Mouse (Mus musculus) B cell, adult 2 months (primary cell): ENCODE data around the gene Tie1.
"Not testable (repeated sequence)": the region's sequence is repeated elsewhere in the genome, so short reads cannot be mapped to it uniquely, and the experiment has no call there.

Experiments
- DNase-seq, 2 experiments: peaks; one replicate each; pipeline ENCODE4 v3.0.0; 2022

Tie1 gene

DNA sequence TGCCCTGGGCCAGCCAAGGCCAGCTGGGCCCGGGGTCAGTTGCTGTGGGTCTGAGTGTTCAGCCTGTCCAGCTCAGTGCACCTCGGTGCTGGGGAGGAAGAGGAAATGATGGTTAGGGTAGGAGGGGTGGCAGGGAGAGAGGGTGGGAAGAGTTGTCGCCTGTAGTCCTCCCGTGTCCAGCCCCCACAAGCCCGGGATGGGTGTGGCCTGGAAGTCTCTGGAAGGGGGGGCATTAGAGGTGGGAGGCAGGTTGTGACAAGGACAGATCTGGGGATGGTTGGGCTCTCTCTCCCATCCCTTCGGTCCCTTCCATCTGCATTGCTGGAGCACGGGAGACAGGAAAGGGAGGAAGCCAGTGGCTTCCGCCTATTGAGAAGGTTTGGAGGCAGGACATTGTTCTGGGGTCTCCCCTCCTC lies at the start of gene Tie1:
Gene Tie1, minus strand, starts transcription at position 345 of the 416 bp plus-strand sequence.
- no peak for DNase-seq

DNA sequence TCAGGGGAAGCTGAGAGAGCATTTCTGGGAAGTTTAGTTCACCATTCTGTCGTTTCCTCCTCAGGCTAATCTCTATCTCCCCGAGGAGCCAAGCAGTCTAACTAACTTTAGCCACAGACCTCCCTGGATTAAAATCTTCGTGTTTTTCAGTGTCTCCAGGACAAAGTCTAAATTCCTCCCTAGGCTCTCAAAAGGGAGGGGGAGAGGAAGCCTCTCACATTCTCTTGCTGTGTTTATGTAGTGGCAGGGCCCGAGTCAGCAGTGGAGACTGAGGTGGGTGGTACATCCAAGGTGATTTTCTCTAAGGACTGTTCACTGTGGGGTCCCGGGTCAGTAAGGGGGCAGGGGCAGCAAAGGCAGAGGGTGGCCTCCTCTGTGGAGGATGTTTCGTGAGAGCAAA lies 47.9 kb upstream of the Tie1 start:
- no peak for DNase-seq

DNA sequence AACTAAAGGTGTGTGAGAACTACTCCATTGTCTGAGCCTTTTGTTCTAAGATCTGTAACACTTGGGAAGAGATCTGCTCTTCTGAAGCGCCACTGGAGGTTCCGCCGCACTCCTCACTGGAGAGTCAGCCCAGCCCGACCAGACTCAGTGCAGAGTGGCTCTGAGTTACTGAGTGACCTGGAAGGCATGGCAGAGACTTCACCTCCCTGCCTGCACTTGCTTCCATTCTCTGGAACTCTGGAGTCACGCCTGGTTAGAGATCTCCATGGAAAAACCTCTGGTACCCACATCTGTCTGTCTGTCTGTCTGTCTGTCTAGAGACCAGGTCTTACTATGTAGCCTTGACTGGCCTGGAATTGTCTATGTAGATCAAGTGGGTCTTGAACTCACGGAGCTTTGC lies 45.7 kb upstream of the Tie1 start:
- no peak for DNase-seq

DNA sequence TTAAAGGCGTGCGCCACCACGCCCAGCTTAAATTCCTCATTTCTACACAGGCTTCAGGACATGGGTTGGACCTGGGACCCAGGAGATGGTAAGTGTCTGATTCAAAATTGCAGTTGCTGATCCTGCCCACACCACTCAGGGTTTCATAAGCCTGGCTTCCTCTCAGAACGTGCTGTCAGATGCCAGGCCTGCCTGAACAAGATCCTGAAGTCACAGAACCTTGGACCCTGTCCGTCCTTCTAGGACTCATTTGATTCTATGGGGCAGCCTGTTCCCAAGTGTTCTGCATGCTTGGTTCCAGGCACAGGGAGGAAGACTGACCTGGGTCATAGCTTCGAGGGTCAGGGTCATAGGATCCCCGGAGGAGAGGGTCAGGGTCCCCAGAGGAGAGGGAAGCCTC lies 43.7 kb upstream of the Tie1 start:
- no peak for DNase-seq

DNA sequence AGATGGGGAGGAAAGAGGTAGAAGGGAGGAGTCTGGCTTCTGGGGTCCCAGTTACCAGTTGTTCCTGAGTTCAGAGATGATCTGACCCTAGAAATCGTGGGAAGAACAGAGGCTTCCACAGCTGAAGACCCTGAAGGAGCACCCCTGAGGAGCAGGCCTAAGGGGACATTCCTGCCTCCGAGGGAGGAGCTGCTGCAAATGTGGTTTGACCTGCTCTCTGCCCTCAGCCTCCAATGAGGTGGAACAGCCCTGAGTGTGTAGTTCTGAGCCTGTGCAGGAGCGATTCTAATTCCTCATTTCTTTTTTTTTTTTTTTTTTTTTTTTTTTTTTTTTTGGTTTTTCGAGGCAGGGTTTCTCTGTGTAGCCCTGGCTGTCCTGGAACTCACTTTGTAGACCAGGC lies 43.3 kb upstream of the Tie1 start:
- no peak for DNase-seq

DNA sequence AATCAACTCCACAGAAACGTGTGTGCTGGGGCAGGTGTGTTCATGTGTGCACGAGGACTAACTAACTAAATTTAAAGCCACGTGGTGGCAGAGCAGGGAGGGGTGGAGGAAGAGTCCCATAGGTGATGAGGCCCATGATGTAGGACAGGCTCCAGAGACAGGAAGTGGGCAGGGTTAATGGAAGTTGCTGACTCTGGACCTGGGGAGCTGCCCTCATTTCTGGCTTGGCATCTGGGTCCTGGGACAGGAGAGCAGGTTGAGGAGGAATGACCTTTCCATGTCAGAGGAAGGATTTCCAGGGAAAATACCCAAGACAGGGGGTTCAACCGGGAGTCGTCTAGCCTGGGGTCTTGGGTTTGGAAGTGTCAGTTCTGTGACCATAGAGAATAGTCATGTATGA lies 42.8 kb upstream of the Tie1 start:
- no peak for DNase-seq

DNA sequence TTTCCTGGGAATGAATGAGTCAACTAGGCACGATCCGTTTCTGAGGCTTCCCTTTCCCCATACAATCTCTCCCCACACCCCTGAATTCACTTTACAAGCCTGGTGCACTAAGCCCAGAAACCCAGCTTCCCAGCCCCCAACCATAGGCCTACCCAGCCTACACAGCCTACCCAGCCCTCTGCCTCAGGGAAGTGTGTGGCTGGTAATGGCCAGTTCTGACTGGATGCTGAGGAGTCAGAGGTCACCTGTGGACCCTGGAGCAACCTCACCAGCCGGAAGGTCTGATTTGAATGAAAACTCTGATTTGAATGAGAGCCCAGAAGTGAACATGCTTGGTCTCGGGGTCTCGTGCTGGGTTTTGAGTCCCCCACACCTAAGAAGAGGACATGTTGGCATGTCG lies 37.9 kb upstream of the Tie1 start:
- no peak for DNase-seq

DNA sequence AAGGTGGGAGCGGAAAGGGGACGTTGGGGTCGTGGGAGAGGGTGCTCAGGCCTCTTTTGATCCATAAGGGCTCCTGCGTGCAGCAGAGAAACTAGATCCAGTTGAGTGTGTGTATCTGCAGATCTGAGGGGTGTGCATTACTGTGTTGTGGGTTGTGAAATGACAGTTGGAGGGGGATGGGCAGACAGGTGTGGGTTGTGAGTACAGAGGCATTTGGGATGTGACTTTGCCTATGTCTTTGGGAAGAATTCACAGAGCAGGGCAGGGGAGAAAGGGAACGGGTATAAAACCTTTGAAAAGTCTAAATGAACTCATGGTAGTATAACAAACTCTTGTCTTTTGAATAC lies 37.4 kb upstream of the Tie1 start:
- DNase-seq: no peak

DNA sequence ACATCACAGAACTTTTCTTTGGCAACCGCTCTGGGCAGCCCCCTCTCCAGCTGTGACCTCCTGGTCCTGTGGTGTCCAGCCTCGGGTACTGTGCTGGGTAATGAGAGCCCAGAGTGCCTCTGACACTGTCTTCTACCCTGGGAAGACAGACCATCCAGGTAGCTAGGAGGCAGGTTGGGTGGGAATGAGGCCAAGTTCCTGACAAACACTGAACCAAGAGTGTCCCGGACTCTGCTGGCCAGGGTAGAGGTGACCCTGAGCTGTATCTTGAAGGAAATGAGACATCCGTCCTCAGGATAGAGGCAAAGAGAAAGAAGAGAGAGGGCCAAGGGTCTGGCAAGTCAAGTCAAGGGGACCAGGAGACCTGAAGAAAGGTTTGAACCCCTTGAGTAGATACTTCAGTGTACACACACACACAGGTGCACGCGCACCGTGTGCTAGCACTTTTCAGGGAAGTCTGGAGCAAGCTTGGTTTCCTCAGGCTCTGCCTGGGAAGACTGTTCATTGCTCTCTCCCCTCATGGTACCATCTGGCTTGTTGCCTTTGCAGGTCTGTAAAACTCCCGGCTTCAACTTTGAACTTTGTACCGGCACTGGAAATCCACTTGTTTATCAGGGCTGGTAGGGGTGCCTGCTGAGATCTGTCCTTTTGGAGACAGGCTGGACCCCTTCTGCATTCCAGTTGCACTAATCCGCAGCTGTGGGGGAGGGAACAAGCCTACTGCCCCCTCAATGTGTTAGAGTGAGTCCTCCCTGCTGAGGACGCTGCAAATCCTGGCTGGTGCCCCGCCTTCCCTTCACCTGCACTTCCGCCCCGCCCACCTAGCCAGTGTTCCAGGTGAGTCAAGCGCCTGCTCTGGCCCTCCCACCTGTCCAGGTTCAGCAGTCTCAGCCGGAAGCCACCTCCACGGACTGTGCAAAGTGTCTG lies 36.8 kb upstream of the Tie1 start, which contains the start of gene 2610528J11Rik:
Gene 2610528J11Rik, plus strand, starts transcription at position 592 of the 927 bp plus-strand sequence.
- DNase-seq: no peak

DNA sequence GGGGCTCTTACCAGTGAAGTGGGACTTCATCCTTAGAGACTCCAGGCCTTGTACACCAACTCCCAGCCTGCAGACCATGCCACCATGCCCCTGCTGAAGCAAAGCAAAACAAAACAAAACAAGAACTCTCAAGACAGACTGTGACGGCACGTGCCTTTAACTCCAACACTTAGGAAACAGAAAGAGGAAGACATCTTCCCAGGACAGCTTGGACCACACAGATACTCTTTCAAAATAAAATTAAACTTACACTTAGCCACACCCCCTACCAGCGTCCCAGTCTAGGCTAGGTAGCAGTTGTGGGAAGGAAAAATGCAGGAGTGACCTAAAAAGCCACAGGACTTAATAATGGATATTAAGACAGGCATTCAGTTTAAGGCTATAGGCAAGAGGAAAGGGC lies 35.9 kb upstream of the Tie1 start:
- no peak for DNase-seq

DNA sequence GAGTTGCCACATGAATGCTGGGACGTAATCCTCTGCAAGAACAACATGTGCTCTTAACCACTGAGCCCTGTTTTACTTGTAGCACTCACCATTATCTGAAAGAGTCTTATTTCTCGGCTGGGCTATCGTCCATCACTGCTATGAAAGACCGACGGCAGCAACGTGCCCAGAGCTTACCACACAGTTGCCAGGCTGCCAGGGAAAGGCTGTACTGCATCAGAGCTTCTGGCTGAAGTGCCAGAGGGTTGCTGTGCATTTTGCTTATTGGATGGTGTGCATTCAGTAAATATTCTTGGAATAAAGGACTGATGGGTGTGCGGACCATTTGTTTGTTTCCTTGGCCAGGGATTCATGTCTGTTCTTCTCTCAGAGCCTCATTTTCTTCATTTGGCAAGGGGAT lies 34.1 kb upstream of the Tie1 start:
- no peak for DNase-seq

DNA sequence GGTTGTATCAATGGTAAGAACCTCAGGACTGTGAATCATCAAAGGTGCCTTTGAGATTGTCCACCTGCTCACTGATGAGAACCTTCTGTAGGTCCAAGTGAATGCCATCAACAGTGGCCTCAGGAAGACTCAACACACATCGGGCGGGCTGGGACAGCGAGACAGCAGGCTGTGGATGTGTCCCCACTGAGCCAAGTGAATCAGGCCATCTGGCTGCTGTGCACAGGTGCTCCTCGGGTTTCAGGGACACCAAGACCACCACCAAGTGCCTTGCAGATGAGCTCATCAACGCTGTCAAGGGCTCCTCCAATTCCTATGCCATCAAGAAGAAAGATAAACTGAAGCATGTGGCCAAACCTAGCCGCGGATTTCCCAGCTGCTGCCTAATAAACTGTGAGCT lies 32.4 kb upstream of the Tie1 start:
- DNase-seq: no peak

DNA sequence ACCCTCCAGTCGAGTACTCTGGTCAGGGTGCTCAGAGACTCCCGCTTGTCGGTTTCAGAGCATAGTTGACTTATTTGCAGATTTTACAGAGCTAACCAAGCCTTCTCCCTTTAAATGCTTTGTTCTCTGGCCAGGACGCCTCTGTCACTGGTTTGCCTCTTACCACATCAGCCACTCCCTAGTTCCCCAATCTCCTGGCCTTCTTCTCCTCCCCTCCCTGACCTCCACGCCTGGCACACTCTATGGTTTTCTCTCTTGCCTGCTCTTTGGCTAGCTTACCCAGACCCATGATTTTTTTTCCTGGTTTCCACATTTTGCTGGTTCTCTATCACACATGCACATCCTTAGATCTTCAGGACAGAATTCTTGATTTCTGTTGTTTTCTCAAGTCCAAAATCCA lies 28.3 kb upstream of the Tie1 start:
- DNase-seq: no peak

DNA sequence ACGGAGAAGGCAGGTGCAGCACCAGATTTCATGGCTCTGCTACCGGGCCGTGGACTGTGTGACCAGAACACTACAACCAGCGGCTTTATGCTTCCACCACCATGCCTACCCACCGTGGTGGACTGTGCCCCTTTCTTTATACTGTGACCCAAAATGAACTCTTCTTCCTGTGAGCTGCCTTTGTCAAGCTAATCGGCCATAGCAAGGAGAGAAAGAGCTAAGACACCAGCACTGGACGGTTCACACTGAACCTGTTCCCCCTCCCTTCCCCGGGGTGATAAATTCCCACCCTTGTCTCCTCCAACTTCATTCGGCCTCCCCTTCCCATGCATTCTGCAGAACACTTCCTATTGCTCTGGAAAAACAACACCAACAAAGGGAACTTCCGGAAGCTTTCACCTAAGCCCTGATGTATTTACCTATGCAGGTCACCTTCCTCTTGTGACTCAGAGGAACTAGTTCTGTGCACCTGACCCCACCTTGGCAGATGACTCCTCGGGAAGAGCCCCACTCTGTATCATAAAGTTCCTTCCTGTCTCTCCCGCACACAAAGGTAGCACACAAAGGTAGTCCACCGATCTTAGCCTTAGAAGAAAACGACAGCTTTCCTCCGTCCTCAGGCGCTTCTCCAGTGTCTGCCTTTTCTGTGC lies 27.8 kb upstream of the Tie1 start:
- no peak for DNase-seq

DNA sequence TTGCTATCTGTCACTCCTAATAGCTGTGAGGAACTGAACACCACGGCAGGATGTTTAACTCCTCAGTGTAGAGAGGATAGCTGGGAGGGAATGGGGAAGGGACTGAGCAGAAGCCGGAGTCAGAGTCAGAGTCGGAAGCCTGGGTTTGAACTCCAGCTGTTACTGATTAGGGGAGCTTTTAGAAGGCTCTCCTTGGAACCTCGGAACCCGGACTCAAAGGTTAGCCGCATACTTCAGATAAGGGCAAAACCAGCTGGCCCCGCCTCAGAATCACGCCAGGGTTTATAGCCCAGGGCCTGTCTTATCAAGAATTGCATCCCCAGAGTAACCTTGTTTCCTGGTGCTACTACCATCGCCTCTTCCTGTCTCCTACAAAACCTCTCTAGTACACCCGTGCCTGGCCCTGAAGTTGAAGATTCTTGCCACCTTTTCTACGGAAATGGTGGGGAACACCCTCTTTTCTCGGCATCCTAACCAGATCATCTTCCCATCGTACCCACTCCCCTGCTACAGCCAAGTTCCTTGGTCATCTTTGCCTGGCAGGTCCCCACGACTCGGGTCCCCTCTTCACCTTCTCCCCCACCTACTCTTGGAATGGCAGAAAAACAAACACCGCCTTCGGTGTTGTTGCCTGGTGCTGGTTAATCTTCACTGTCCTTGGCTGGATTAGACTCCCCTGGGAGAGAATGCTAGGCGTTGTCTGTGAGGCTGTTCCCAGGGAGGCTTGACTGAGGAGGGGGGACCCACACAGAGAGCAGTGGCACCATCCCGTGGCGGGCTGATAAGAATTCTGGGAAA lies 27.0 kb upstream of the Tie1 start:
- no peak for DNase-seq

DNA sequence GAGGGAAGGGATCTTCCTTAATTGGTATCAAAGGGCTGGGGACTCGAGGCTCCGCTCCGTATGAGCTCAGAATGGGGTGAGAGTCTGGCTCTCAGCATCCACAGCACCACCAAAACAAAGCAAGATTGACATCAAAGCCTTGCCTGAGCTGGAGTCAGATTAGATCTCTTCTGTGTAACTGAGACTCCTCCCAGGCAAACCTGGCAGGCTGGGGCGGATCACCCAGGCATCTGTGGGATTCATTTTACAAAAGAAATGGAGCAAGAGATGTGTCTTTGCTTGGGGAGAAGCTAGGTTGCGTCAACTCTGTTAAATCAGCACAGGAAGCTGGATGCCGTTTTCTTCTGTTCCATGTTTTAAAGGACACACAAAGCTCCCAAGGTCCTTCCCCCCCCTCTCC lies 19.2 kb upstream of the Tie1 start:
- DNase-seq: no peak

DNA sequence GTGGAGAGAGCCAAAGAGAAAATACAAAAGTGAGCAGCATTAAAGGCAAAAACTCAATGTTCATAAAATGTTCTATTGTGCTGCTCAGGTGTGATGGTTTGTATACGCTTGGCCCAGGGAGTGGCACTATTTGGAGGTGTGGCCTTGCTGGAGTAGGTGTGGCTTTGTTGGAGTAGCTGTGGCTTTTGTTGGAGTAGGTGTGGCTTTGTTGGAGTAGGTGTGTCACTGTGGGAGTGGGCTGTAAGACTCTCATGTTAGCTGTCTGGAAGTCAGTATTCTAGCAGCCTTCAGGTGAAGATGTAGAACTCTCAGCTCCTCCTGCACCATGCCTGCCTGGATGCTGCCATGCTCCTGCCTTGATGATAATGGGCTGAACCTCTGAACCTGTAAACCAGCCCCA lies 17.3 kb upstream of the Tie1 start:
- not testable (repeated sequence) for DNase-seq

DNA sequence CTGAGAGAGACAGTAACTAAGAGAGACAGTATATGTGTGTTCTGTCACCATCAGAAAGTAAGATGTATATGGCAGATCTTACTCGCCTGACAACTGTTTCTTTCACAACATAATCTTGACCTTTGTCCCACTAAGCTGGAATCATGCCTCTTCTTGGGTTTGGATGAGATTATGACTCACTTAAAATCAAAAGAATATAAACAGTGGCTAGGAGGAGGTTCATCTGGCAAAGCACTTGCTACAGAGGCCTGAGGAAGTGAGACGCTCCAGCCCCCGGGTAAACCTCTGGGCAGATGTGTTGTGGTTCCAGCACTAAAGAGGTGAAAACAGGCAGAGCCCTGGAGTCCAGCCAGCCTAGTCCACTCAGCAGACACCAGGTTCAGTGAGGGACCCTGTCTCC lies 15.7 kb upstream of the Tie1 start:
- DNase-seq: no peak

DNA sequence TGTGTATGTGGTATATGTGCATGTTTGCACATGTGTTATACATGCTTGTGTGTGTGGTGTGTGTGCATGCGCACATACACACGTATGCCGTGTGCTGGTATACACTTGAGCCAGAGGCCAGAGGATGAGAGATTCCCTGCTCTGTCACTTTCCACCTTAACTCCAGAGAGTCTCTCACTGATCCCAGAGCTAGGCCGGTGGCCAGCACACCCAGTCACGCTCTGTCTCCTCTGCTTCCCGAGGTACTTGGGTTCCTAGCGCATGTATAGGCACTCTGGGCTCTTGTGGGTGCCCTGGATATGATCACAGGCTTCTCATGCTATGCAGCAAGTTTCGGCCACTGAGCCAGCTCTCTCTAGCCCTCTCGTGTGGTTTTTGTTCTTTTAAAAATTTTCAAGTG lies 10.9 kb upstream of the Tie1 start:
- no peak for DNase-seq

DNA sequence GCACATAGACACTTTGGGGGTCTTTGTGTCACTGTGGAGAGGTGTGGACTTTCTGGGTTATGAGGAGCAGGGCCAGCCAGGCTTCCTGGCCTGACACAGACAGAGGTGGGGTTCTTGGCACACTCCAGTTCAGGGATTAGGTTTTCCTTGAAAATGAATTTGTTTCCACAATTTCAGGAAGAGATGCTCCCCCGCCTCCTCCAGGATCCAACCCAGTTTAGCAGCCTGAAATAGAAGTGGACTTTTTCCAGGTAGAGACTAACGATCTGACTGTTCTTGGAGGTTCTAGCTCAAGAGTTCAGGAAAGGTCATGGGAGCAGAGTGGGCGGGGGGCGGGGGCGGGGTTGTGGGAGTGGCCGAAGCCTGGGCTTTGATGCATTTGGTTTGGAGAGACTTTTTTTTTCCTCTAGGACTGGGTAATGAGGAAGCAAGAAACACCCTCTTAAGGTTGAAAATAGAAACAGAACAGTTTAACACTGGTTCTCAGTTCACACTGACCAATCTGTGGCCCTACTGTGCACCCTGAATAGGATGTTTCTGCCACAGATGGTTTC lies 10.4 kb upstream of the Tie1 start:
- no peak for DNase-seq

DNA sequence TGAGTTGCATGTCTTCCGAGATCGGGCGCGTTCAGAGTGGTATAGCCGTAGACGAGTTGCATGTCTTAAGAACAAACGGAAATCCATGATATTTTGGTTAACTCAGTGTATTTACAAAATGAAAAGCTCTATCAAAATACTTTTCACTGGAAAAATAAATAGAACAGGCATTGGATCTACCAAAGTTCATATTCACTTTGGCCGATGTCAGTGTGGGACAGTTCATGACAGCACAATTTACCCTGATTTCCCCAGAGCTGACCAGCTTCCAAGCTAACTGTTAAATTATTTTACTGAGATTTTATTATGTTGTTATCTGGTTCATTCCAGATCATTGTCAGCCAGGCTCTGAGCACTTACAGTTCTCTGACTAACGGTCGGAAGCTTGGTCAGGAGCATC lies 600 bp upstream of the Tie1 start:
- no peak for DNase-seq

DNA sequence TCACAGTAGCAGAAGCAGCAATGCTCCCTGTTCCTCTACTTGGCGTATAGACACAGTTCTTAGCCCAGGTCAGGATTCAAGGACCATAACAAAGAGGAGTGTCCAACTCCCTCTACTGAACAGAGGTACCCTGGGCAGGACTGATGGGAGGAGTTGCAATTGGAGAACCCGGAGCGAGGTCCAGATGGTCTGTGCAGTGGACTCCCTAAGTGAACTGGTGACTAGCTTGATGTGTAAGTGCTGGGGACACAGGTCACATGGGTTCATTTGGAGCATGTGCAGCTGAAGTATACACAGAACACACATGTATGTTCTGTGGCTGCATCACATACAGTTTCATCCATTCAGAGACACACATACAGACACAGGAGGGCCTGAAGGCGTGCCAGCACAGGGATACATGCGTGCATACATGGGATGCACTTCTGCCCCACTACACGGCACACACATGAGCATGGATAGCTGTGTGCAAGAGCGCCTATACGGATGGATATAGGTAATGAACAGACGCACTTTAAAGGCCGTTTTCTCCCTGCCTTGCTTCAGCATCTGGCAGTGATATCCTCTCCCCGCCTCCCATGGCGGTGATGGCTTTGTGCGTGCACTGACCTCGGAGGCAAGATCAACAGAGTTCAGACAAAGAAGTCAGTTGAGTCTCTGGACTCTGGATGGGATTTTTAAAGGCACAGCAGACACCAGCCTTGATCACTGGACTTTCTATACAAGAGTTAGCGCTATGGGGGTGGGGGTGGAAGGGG lies 12.9 kb downstream of the Tie1 start:
- DNase-seq: no peak

DNA sequence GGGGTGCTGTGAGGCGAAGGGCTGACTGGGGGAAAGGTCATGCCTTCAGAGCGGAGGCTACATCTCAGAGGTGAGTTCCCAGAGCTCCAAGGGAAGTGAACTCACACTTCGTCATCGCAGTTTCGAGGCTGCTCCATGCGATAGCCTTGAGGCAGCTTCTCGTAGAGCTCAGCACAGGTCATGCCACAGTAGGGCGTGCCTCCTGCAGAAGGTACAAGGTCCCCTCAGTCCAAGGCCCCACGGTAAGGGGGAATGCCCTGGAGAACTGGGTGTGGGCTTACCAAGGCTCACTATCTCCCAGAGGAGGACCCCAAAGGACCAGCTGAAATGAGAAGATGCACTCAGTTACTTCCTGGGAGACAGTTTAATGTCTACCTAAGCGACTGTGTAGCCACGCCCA lies 17.2 kb downstream of the Tie1 start:
- DNase-seq: no peak
